Mouse (Mus musculus): ENCODE data around the gene Gm28051.

Gm28051 gene

DNA sequence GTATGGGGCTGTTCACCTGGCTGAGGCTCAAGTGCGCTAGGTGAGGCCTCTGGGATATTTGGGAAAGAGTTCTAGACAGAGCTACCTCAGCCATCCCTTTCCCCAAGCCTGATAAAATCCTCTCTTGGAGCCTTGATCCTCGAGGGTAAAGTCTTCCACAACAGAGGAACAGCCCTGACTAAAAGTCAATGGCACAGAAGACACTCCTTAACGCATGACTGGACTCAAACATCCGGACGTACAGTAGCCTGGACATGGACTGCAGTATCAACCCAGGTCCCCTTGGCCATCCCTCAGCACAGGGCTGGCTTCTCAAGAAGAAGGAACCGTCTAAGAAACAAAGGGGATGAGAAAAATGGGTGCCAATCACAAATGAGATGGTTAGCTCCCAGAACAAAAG, 74.1 kb downstream of the Gm28051 start:
- no peak for DNase-seq

DNA sequence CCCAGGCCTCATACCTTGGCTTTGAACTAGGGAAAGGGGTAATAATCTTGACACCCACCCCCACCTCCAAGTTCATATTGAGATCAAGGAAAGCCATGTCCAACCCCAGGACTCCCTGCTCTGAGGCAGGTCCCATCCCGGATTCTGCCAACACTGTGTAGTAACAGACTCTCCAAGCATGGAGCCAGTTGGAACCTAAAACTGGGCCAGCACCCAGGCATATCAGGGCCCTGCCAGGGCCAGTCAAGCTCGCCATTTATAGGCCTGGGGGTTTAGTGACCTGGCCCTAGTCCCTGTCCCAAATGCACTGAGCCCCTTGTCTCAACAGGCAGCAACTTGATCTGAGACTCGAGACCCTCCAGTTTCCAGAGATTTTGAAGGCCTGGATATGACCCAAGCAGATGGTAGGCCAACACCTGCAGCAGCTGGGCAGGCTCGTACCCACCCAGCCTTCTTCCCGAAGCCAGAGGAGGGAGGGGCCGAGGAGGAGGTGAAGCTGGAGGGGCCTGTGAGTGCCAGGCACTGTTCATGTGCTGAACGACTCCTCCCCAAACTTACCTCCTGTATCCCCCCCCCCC, 74.8 kb downstream of the Gm28051 start:
- no peak for DNase-seq

DNA sequence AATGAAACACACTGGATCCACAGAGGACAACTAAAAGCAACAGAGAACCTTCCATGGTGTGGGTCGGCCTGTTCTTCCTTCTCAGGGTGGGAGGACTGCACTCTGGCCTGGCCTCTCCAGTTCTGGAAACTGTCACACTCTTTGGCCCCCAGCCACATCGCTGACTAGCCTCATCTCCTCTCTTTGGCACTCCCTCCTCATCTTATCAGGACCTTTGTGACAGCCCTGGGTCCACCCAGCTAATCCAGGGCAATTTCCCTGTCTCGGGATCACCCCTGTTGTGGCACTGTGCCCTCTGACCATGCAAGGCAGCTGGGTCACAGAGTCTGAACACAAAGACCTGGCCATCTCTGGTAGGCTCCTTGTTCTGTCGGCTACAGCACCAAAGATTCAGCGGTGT, 75.5 kb downstream of the Gm28051 start:
- no peak for DNase-seq

DNA sequence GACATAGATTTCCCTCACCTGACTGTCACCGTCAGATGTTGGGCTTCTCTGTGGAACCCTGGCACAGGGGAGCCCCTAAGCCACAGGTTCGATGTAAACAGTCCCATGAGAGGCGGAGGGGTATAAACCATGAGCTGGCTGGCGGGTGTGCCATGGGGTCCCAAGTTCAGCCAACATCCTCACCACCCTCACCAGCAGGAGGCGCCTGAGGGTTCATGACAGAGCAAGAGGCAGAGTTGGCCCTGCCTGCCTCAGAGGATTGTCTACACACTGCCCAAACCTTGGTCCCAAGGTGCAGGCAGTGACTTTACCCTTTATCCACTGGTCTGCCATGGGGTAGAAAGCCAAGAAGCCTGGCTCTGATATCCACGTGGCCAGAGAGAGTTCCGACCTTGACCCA, 76.0 kb downstream of the Gm28051 start:
- DNase-seq, result peak; percentile 50

DNA sequence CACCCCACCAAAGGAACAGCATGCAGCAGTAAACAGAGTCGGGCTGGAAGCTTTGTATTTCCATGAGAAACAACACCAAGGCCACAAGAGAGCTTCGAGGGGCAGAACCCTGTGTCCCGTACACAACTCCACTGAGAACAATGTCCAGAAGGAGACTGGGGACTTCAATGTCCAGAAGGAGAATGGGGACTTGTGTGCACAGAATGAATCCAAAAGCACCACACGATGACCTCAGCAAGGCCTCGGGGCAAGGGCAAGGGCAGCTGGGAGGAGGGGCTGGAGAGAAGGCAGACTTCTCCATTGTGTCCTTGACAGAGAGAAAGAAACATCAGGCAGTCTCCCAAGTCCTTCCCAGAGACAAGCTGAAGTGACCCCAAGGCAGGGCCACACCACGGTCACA, 78.7 kb downstream of the Gm28051 start:
- no peak for DNase-seq

DNA sequence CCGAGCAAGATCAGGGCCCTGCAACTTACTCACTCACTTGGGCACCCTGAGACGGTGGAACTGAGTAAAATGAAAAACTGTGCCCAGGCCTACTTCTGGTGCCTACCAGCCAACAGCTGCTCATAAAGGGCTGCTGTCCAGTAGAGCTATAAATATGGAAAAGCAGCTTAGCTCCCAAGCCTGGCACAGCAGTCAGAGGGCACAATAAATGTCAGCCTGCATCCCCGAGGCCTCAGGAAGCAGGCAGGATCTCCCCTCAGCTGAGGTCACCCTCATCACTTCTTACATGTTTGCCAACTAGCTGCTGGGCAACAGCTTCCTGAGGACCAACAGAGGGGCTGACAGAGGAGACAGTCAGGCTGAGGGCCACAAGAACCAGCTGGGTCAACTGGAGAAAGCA, 80.5 kb downstream of the Gm28051 start:
- no peak for DNase-seq

DNA sequence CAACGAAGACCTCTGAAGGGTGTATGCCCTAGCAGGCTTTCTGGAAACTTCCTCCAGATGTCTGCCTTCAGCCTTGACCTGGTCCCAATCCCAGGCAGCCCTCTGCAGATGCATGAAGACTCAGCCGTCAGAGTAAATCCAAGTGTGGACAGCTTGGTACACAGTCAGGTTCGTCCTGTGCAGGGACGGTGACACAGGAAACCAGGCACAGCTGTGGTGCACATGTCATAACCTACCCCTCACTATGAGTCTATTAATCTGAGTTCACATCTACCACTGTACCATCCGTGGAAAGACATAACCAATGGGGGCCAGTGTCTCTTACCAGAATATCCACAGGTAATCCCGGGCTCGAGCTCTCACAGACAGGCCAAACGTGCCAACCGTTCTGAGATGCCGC, 83.0 kb downstream of the Gm28051 start:
- DNase-seq, result no peak

DNA sequence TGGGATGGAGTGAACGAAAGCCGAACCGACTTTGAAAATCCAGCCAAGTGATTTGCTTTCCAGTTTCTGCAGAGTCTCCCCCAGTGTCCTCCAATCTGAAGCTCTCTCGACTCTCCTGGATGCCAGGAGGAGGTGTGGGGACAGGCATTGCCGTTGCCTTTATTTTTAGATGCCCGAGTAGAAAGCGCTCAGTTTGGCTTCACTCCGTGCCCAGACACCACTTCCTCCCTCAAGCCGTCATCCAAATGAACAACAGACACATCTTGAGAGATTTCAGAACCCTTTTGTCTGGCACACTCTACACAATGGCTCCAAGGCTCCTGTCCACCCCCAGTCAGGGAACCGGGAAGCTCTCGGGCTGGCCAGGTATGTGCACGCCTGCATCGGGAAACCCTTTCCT, 83.4 kb downstream of the Gm28051 start:
- no peak for DNase-seq

DNA sequence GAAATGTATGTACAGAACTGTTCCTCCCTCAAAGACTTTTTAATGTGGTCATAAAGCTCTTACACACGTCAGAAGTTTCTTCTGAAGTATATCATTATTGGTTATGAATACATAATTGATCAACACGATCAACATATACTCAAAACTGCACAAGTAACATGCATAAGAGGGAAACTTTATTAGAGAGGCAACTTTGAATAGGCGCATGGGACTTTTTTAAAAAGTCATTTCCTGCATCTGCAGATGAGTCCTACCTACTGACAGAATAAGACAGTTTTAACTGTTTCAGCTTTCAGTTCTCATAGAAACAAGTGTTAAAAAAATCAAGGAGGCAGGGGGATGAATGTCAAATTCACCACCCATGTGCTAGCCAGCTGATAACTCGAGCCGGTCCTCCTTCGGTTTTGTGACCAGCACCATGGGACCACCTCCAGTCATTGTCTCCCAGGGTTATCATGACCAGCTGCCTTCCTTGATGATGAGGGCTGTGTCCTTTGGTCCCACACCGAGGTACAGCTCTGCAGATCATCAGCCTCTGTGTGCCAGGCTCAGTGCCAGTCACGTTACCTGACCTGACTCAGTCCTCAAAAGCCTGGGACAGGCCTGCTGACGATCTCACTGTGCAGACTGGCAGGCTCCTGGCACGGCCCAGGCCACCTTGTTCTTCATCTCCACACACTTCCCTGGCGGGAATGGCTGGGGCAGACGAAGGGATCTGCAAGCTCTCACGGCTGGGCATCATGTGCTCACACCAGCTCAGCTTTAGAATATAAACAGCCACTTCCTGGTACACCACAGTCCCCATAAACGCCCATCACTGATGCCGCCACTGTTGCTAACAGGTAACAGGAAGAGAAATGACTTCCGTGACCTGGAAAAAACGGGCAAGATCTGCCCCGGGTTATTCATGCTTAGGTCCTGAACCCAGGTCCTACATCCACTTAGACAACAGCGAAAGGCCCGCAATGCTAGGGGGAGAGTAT, 84.4 kb downstream of the Gm28051 start:
- no peak for DNase-seq

DNA sequence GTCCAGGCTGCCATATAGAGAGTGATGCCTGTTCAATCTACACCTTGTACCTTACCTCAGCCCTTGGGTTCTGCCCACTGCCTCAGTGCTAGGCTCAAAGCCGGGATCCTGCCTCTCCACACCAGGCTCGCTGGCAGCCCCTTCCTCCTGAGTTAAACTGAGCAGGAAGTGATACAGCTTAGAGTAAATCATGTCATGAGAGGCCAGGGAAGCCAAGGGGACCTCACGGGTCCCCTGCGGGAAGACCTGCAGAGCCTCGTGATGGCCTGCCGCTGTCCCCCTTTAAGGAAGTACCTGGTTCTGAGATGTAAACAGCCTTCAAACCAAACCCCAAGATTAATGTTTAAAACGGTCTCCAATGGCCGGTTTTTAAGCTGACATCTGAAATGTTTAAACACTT, 85.4 kb downstream of the Gm28051 start:
- DNase-seq, result no peak

DNA sequence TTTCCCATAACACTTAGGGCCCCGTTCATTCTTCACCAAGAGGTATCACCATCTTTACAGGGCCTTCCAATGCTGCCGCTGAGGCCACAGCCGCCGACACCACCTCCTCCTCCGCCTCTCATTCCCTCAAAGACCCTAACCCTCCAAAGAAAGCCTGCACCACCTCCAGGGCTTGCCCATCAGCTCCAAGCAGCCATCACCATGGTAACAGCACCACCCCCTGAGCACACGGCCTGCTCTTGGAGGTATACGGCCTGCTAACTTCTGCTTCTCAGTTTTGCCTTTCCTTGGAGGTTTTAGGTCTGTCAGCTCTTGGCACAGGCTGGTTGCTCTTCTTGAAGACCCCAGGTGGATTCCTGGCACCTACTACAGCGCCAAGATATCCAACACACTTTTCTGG, 86.7 kb downstream of the Gm28051 start:
- DNase-seq, result no peak
